ENCODE assay signal across 14 mouse cellular contexts in genomic region chr13:67867899-67868298, GRCm38 (mm10). TPM values are rescaled to one million over a fixed set of nuclear protein-coding genes. Genes with fewer than 3 reads are reported as not detected.
DNase-seq lines count a peak whose midpoint lies in the region; ATAC-seq and TF ChIP-seq lines count a peak whose summit lies in the region.
"Had no signal": no experiment of that assay in that cellular context is flagged by ENCODE, and none has a peak within 500 bp of the region (broad histone marks: within the 10 kb centered on the region; RNA-seq: fewer than 3 reads in every experiment).

No protein-coding gene starts in this region.

- H3K27ac ChIP-seq in left cerebral cortex, adult 2 months = no peak overlapping the region
- H3K27ac ChIP-seq in neural tube, embryonic 15.5 days (replicated peaks) = no peak overlapping the region
- H3K27ac ChIP-seq: embryonic facial prominence, embryonic 12.5 days; hindbrain, embryonic 15.5 days had no signal

- no peaks in the 10 kb centered on the region for H3K4me1 ChIP-seq in neural tube, embryonic 15.5 days
- H3K4me1 ChIP-seq: embryonic facial prominence, embryonic 12.5 days; hindbrain, embryonic 15.5 days; megakaryocyte, embryonic 14.5 days had no signal

- no peaks in the 10 kb centered on the region for H3K36me3 ChIP-seq in neural tube, embryonic 15.5 days
- H3K36me3 ChIP-seq: embryonic facial prominence, embryonic 12.5 days; hindbrain, embryonic 15.5 days had no signal

- TF ChIP-seq CTCF in left cerebral cortex, adult 2 months (IDR thresholded peaks at IDR 0.05) = peak; percentile 46

- H3K4me3 ChIP-seq in left cerebral cortex, adult 2 months = no peak overlapping the region
- H3K4me3 ChIP-seq in neural tube, embryonic 15.5 days (replicated peaks) = no peak overlapping the region
- H3K4me3 ChIP-seq: embryonic facial prominence, embryonic 12.5 days; hindbrain, embryonic 15.5 days; megakaryocyte, embryonic 14.5 days had no signal

- ATAC-seq in neural tube, embryonic 15.5 days (ENCODE audit: low FRiP score) = no peak

- no peak overlapping the region for H3K9ac ChIP-seq in neural tube, embryonic 15.5 days (replicated peaks)
- H3K9ac ChIP-seq: embryonic facial prominence, embryonic 12.5 days; hindbrain, embryonic 15.5 days had no signal

- intact Hi-C loops in left cerebral cortex, adult 2 months (cut with DNase I) = loop anchor here (5.0 kb wide), 1 partner anchor 684 kb away; no protein-coding TSS in a partner anchor
- intact Hi-C loops in left cerebral cortex, postnatal 4 days (cut with DNase I) = no loop called here

- 24% methylated on average over 3 of the region's 3 CpGs for WGBS in neural tube, embryonic 15.5 days

- H3K4me2 ChIP-seq in neural tube, embryonic 15.5 days = no peak overlapping the region
- H3K4me2 ChIP-seq: embryonic facial prominence, embryonic 12.5 days; hindbrain, embryonic 15.5 days had no signal

- no peaks in the 10 kb centered on the region for H3K9me3 ChIP-seq in neural tube, embryonic 15.5 days (replicated peaks)
- H3K9me3 ChIP-seq: embryonic facial prominence, embryonic 12.5 days; hindbrain, embryonic 15.5 days had no signal

- DNase-seq in embryo, embryonic 10 days (ENCODE audit: low spot score) = peak; percentile 9
- no peak for DNase-seq in embryo, embryonic 9.5 days (ENCODE audit: extremely low spot score)
- no peak for DNase-seq in left cerebral cortex, adult 2 months (ENCODE audit: extremely low spot score in 1 of 2, low spot score in 2 of 2)
- no peak for DNase-seq in left cerebral cortex, postnatal 4 days
- DNase-seq in 416B (ENCODE audit: low read depth) = peak; percentile 51
- DNase-seq in adrenal gland, postnatal 25 days = peak; percentile 8
- no peak for DNase-seq in layer of hippocampus, adult 9-11 months

- no peaks in the 10 kb centered on the region for H3K27me3 ChIP-seq in neural tube, embryonic 15.5 days (replicated peaks)
- H3K27me3 ChIP-seq: embryonic facial prominence, embryonic 12.5 days; hindbrain, embryonic 15.5 days; megakaryocyte, embryonic 14.5 days had no signal

RNA-seq across cellular contexts. Expression of gene BC048507, which starts 4.8 kb away (rescaled TPM):
- total RNA-seq in left cerebral cortex, adult 2 months (2021) = not detected
- total RNA-seq in left cerebral cortex, postnatal 4 days (2021) = not detected
- not detected in 2 replicates for total RNA-seq in adrenal gland, postnatal 25 days (2021)
- not detected in 2 replicates for polyA plus RNA-seq in neural tube, embryonic 15.5 days (2015; fragmentation: Nextera tagmentation; extraction: Ambion mirVana)
- total RNA-seq: gastrocnemius, postnatal 4 days; left cerebral cortex, postnatal 25 days had no signal
- polyA plus RNA-seq: embryonic facial prominence, embryonic 12.5 days; hindbrain, embryonic 15.5 days; neural tube, embryonic 14.5 days had no signal

RNA-seq across cellular contexts. Expression of gene Gm10037, which starts 37.0 kb away (rescaled TPM):
- 10 to 100 TPM; 16.0 to 18.1 TPM for total RNA-seq in left cerebral cortex, adult 2 months (2021)
- total RNA-seq in left cerebral cortex, postnatal 4 days (2021) = 1 to 10 TPM; 3.8 to 5.3 TPM
- total RNA-seq in adrenal gland, postnatal 25 days (2021) = 4.0 and 5.4 TPM in 2 replicates
- 5.8 and 7.2 TPM in 2 replicates for polyA plus RNA-seq in neural tube, embryonic 15.5 days (2015; fragmentation: Nextera tagmentation; extraction: Ambion mirVana)

RNA-seq across cellular contexts. Expression of gene Zfp273, which starts 54.4 kb away (rescaled TPM):
- 1 to 10 TPM; 5.3 to 7.2 TPM for total RNA-seq in left cerebral cortex, adult 2 months (2021)
- total RNA-seq in left cerebral cortex, postnatal 4 days (2021) = 10 to 100 TPM in 1 of 2 experiments, 1 to 10 TPM in 1; 7.9 to 11.2 TPM
- 6.5 and 7.9 TPM in 2 replicates for total RNA-seq in adrenal gland, postnatal 25 days (2021)
- polyA plus RNA-seq in neural tube, embryonic 15.5 days (2015; fragmentation: Nextera tagmentation; extraction: Ambion mirVana) = 12.7 and 13.2 TPM in 2 replicates

Comparison
In these comparisons a context has a peak if more than half of its experiments do, and no peak if none do; other contexts are left out.
1. DNase-seq: peak in embryo, embryonic 10 days (single experiment), 416B (single experiment) and adrenal gland, postnatal 25 days (single experiment); none in embryo, embryonic 9.5 days (single experiment), left cerebral cortex, adult 2 months (0 of 2), left cerebral cortex, postnatal 4 days (single experiment) and layer of hippocampus, adult 9-11 months (single experiment).